Mouse (Mus musculus): ENCODE measurements at regions not wholly inside any gene's neighbourhood (a gene's known extent, or its start where the extent isn't known, plus 50 kb on each side); places are given as distances from the start of the nearest gene placed in this dataset.

- no peaks in the 10 kb centered on the region for H3K9me3 ChIP-seq (replicated peaks; ENCODE audit: insufficient read depth, low read length)
- no peak overlapping the region for H3K9ac ChIP-seq (ENCODE audit: control insufficient read depth, low read depth, low read length, poor library complexity, severe bottlenecking)
- TF ChIP-seq RAD21 (IDR thresholded peaks at IDR 0.05; ENCODE audit: low read depth, low read length), result no peak
- no peak for TF ChIP-seq POLR2A (IDR thresholded peaks at IDR 0.05; ENCODE audit: control insufficient read depth in 1 of 2, insufficient read depth in 1 of 2, low read depth in 1 of 2, low read length in 2 of 2, poor library complexity in 1 of 2)
- TF ChIP-seq NELFE (IDR thresholded peaks at IDR 0.05; ENCODE audit: low read depth, low read length), result no peak
- no peak for TF ChIP-seq TBP (IDR thresholded peaks at IDR 0.05; ENCODE audit: low read depth, low read length)
- no peak for TF ChIP-seq CHD1 (IDR thresholded peaks at IDR 0.05; ENCODE audit: low read depth, low read length)
- TF ChIP-seq USF2 (IDR thresholded peaks at IDR 0.05; ENCODE audit: borderline replicate concordance in 1 of 2, insufficient read depth in 1 of 2, low read depth in 1 of 2, low read length in 2 of 2), result no peak
- TF ChIP-seq MYB (IDR thresholded peaks at IDR 0.05; ENCODE audit: low read depth, low read length), result no peak
- no peak for TF ChIP-seq USF1 (IDR thresholded peaks at IDR 0.05; ENCODE audit: low read depth, low read length)
- TF ChIP-seq ZC3H11A (IDR thresholded peaks at IDR 0.05; ENCODE audit: low read depth, low read length), result no peak
- TF ChIP-seq MYC (IDR thresholded peaks at IDR 0.05; ENCODE audit: low read depth, low read length), result no peak
- TF ChIP-seq ZMIZ1 (IDR thresholded peaks at IDR 0.05; ENCODE audit: low read depth, low read length), result no peak
- no peak for TF ChIP-seq EP300 (IDR thresholded peaks at IDR 0.05; ENCODE audit: low read depth in 1 of 2, low read length in 2 of 2)
- TF ChIP-seq E2F4 (IDR thresholded peaks at IDR 0.05; ENCODE audit: borderline replicate concordance, low read depth, low read length), result no peak
- no peak for TF ChIP-seq GABPA (IDR thresholded peaks at IDR 0.05; ENCODE audit: low read depth, low read length)
- no peak for TF ChIP-seq NRF1 (IDR thresholded peaks at IDR 0.05; ENCODE audit: insufficient read depth, low read depth, low read length, poor library complexity, severe bottlenecking)
- no peaks in the 10 kb centered on the region for H3K79me2 ChIP-seq (ENCODE audit: control insufficient read depth, insufficient read depth, low read length, poor library complexity)
- no peak overlapping the region for H3K27ac ChIP-seq (ENCODE audit: control insufficient read depth, low read depth, low read length)
- H3K36me3 ChIP-seq (ENCODE audit: control insufficient read depth in 1 of 2, insufficient read depth in 2 of 2, low read length in 2 of 2), result no peaks in the 10 kb centered on the region
- H3K4me1 ChIP-seq (ENCODE audit: control insufficient read depth in 1 of 2, insufficient read depth in 2 of 2, low read length in 2 of 2), result no peaks in the 10 kb centered on the region
- no peak overlapping the region for H3K4me3 ChIP-seq (ENCODE audit: control insufficient read depth in 1 of 2, insufficient read depth in 1 of 2, low read depth in 2 of 2, low read length in 2 of 2)
- DNase-seq (ENCODE audit: low read depth, low spot score), result no peak
- no peaks in the 10 kb centered on the region for H3K27me3 ChIP-seq (ENCODE audit: control insufficient read depth in 1 of 2, insufficient read depth in 2 of 2, low read length in 2 of 2)
These were observed 2914.1 kb upstream of the Gm7489 start for GRCm38 (mm10) chr15:50970637-50971036.

GRCm38 (mm10) chr15:50972593-50972992 is 2912.1 kb upstream of the Gm7489 start:
- H3K36me3 ChIP-seq (ENCODE audit: control insufficient read depth in 1 of 2, insufficient read depth in 2 of 2, low read length in 2 of 2), result no peaks in the 10 kb centered on the region
- H3K4me3 ChIP-seq (ENCODE audit: control insufficient read depth in 1 of 2, insufficient read depth in 1 of 2, low read depth in 2 of 2, low read length in 2 of 2), result no peak overlapping the region
- no peaks in the 10 kb centered on the region for H3K79me2 ChIP-seq (ENCODE audit: control insufficient read depth, insufficient read depth, low read length, poor library complexity)
- no peaks in the 10 kb centered on the region for H3K27me3 ChIP-seq (ENCODE audit: control insufficient read depth in 1 of 2, insufficient read depth in 2 of 2, low read length in 2 of 2)
- no peak overlapping the region for H3K27ac ChIP-seq (ENCODE audit: control insufficient read depth, low read depth, low read length)
- no peak overlapping the region for H3K9ac ChIP-seq (ENCODE audit: control insufficient read depth, low read depth, low read length, poor library complexity, severe bottlenecking)
- H3K4me1 ChIP-seq (ENCODE audit: control insufficient read depth in 1 of 2, insufficient read depth in 2 of 2, low read length in 2 of 2), result no peaks in the 10 kb centered on the region
- H3K9me3 ChIP-seq (replicated peaks; ENCODE audit: insufficient read depth, low read length), result no peaks in the 10 kb centered on the region
- no peak for DNase-seq (ENCODE audit: low read depth, low spot score)
- TF ChIP-seq RAD21 (IDR thresholded peaks at IDR 0.05; ENCODE audit: low read depth, low read length), result no peak
- TF ChIP-seq SIN3A (IDR thresholded peaks at IDR 0.05; ENCODE audit: low read length), result no peak
- TF ChIP-seq MAFK (IDR thresholded peaks at IDR 0.05; ENCODE audit: borderline replicate concordance, low read depth, low read length), result no peak
- TF ChIP-seq GATA1 (IDR thresholded peaks at IDR 0.05; ENCODE audit: low read depth, low read length), result no peak
- no peak for TF ChIP-seq USF2 (IDR thresholded peaks at IDR 0.05; ENCODE audit: borderline replicate concordance in 1 of 2, insufficient read depth in 1 of 2, low read depth in 1 of 2, low read length in 2 of 2)
- no peak for TF ChIP-seq E2F4 (IDR thresholded peaks at IDR 0.05; ENCODE audit: borderline replicate concordance, low read depth, low read length)
- no peak for TF ChIP-seq TAL1 (IDR thresholded peaks at IDR 0.05; ENCODE audit: low read length)
- no peak for TF ChIP-seq MYC (IDR thresholded peaks at IDR 0.05; ENCODE audit: low read depth, low read length)
- no peak for TF ChIP-seq USF1 (IDR thresholded peaks at IDR 0.05; ENCODE audit: low read depth, low read length)
- TF ChIP-seq CTCF (IDR thresholded peaks at IDR 0.05 in 2 of 3, conservative IDR thresholded peaks at IDR 0.05 in 1 of 3; ENCODE audit: control insufficient read depth in 1 of 3, insufficient read depth in 1 of 3, low read depth in 2 of 3, low read length in 3 of 3, poor library complexity in 1 of 3, severe bottlenecking in 1 of 3), result no peak
- no peak for TF ChIP-seq BHLHE40 (IDR thresholded peaks at IDR 0.05; ENCODE audit: borderline replicate concordance, low read depth, low read length)
- no peak for TF ChIP-seq SMC3 (IDR thresholded peaks at IDR 0.05; ENCODE audit: low read depth, low read length)
- no peak for TF ChIP-seq NELFE (IDR thresholded peaks at IDR 0.05; ENCODE audit: low read depth, low read length)
- no peak for TF ChIP-seq CHD1 (IDR thresholded peaks at IDR 0.05; ENCODE audit: low read depth, low read length)
- no peak for TF ChIP-seq UBTF (IDR thresholded peaks at IDR 0.05; ENCODE audit: borderline replicate concordance, insufficient read depth, low read depth, low read length)
- no peak for TF ChIP-seq GABPA (IDR thresholded peaks at IDR 0.05; ENCODE audit: low read depth, low read length)
- no peak for TF ChIP-seq KAT2A (conservative IDR thresholded peaks at IDR 0.05; ENCODE audit: low read depth, low read length)
